Mouse (Mus musculus) embryonic facial prominence, embryonic 14.5 days (tissue): Measurements from ENCODE around the gene Mvb12b. TPM values are rescaled to one million over a fixed set of nuclear protein-coding genes. Genes with fewer than 3 reads are reported as not detected.

ENCODE experiments used
- ATAC-seq: fragments of 200-750 bp; cut with Nextera tagmentation; 2 replicates; pipeline ENCODE4 v1.8.0; 2017; ENCODE audit warnings: low read depth, moderate number of reproducible peaks, moderate TSS enrichment
- DNase-seq: peaks from one replicate; pipeline ENCODE4 v3.0.0-alpha.2; 2015; ENCODE audit warnings: low spot score
- H3K27ac ChIP-seq: fragments of 300-500 bp; sonication (generic); replicated peaks from 2 replicates; pipeline ENCODE4 v1.5.1; 2014; ENCODE audit warnings: low read depth, mild to moderate bottlenecking, low read length, moderate library complexity
- H3K27me3 ChIP-seq: fragments of 300-500 bp; sonication (generic); replicated peaks from 2 replicates; pipeline ENCODE4 v1.6.1; 2014; ENCODE audit warnings: low read length; ENCODE audit not compliant: control insufficient read depth, insufficient read depth
- H3K36me3 ChIP-seq: fragments of 300-500 bp; sonication (generic); 2 replicates; pipeline ENCODE4 v1.6.1; 2014; ENCODE audit warnings: low read length, mixed read lengths; ENCODE audit not compliant: control insufficient read depth, insufficient read depth
- H3K4me1 ChIP-seq: fragments of 300-500 bp; sonication (generic); 2 replicates; pipeline ENCODE4 v1.6.1; 2014; ENCODE audit warnings: antibody characterized with exemption, low read length; ENCODE audit not compliant: control insufficient read depth, insufficient read depth
- H3K4me2 ChIP-seq: fragments of 300-500 bp; sonication (generic); 2 replicates; pipeline ENCODE4 v1.6.1; 2014; ENCODE audit warnings: low read depth, mild to moderate bottlenecking, low read length, moderate library complexity, mixed read lengths
- H3K4me3 ChIP-seq: fragments of 300-500 bp; sonication (generic); 2 replicates; pipeline ENCODE4 v1.5.1; 2014; ENCODE audit warnings: low read depth, mild to moderate bottlenecking, low read length
- H3K9ac ChIP-seq: fragments of 300-500 bp; sonication (generic); 2 replicates; pipeline ENCODE4 v1.6.1; 2014; ENCODE audit warnings: low read depth, mild to moderate bottlenecking, low read length, moderate library complexity, mixed read lengths
- H3K9me3 ChIP-seq: fragments of 300-500 bp; sonication (generic); 2 replicates; pipeline ENCODE4 v1.6.1; 2016; ENCODE audit warnings: low read length; ENCODE audit not compliant: control insufficient read depth
- WGBS: fragments of 180-500 bp; shearing (Covaris S2); extraction: QIAGEN DNeasy Blood & Tissue Kit; methylation state at CpG from one replicate; pipeline ENCODE4 v1.1.7; 2014; 5-methylcytosine and 5-hydroxymethylcytosine counted together
- polyA plus RNA-seq: library from polyadenylated mRNA; unstranded; fragments of >200 nt; fragmentation: Nextera tagmentation; extraction: Ambion mirVana; gene quantifications from 2 replicates; pipeline ENCODE4 v1.2.1, GENCODE M21; 2014

Gene Mvb12b
- polyA plus RNA-seq, 1 experiment from 2014 or later, result 14.1 TPM

DNA sequence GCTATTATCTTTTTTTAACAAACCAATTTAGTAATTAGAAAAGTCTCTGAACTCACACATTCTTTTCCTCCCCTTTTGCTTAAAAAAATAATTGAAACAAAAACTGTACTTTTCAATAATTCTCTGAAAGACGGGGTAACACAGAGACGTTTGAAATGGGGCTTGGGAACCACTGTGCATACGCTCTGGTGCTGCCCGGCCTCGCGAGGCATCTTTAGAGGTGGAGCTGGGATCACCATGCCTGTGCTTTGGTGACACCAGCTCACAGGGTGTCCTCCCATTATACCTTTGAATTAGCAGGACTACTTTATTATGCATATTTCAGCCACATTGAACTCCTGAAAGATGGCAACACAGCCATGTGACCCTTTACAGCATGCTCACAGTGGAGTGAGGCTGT, 101.7 kb downstream of the Mvb12b start:
- 80% methylated on average over 6 of the region's 6 CpGs for WGBS
- ATAC-seq, result no peak

DNA sequence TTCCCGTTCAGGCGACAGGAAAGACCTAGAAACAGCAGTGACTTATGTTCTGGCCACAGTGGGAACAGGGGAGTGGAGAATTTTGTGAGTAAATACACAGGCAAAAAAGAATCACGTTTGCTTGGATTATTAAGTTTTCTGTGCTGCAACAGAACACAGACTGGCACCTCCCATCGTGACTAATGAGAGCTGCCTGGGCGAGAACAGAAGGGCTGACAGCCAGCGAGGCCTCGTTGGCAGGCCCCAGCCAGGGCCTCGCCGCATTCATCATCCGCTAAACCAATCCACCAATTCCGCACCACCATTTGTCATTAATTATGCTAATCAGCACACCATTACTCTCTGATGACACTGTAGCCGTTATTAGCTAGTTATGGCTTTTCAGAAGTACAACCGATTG, 102.2 kb downstream of the Mvb12b start:
- H3K9ac ChIP-seq, result no peak overlapping the region
- no peaks in the 10 kb centered on the region for H3K9me3 ChIP-seq
- H3K4me1 ChIP-seq, result peaks cover 15% of the 10 kb centered on the region
- no peak for DNase-seq
- 57% methylated on average over 13 of the region's 13 CpGs for WGBS
- no peak overlapping the region for H3K4me2 ChIP-seq
- no peaks in the 10 kb centered on the region; the same call in 1 of the 2 replicates for H3K36me3 ChIP-seq
- no peak for ATAC-seq
- no peak overlapping the region for H3K4me3 ChIP-seq
- H3K27ac ChIP-seq, result no peak overlapping the region
- no peaks in the 10 kb centered on the region for H3K27me3 ChIP-seq

More for the DNA sequence above, 101.7 kb downstream of the Mvb12b start:
- H3K4me1 ChIP-seq, result peaks cover 15% of the 10 kb centered on the region
- H3K4me2 ChIP-seq, result no peak overlapping the region
- H3K9me3 ChIP-seq, result no peaks in the 10 kb centered on the region
- DNase-seq, result no peak
- H3K36me3 ChIP-seq, result no peaks in the 10 kb centered on the region; the same call in 1 of the 2 replicates
- no peak overlapping the region for H3K4me3 ChIP-seq
- no peak overlapping the region for H3K27ac ChIP-seq
- no peak overlapping the region for H3K9ac ChIP-seq
- no peaks in the 10 kb centered on the region for H3K27me3 ChIP-seq

DNA sequence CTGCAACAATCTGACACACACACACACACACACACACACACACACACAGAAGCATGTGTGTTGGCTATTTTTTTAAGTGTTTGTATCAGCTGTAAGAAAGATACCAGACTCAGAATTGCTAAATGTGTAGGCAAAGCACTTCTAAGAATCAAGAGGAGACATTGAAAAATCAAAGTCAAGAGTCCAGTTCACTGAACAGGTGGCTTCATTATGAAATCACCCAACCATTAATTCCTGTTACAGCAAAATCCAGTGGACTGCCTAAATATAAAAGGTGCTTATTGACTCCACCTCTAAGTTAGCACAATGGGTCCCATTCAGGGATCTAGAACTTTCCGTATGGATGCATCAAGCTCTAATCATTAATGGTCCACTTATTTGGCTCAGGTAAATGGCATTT, 103.0 kb downstream of the Mvb12b start:
- ATAC-seq, result no peak
- peaks cover 15% of the 10 kb centered on the region for H3K4me1 ChIP-seq

DNA sequence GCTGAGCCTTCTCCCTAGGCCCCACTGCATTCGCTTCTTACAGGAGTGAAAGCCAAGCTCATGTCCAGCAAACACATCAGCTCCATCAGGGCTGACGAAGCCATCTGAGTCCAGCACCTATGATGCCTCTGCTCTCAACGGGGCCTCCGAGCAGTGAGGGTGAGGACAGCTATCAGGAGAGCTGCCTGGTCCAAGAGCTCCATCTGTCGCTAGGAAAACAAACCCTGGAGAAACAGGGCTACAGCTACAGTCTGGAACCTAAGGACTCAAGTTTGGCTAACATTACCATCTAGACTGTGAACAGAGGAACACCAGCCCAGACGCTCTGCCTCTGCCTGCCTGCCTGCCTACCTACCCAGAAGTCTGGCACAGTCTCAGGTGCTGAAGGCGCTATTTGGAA, 104.3 kb downstream of the Mvb12b start:
- H3K27me3 ChIP-seq, result no peaks in the 10 kb centered on the region
- H3K36me3 ChIP-seq, result peaks cover 16% of the 10 kb centered on the region
- no peak overlapping the region; the same call in 1 of the 2 replicates for H3K27ac ChIP-seq
- peaks cover 15% of the 10 kb centered on the region for H3K4me1 ChIP-seq
- no peak overlapping the region for H3K9ac ChIP-seq
- no peak overlapping the region for H3K4me2 ChIP-seq
- ATAC-seq (no peak), DNase-seq (no peak)
- H3K9me3 ChIP-seq, result peaks cover 15% of the 10 kb centered on the region
- 90% methylated on average over 7 of the region's 7 CpGs for WGBS
- H3K4me3 ChIP-seq, result no peak overlapping the region

More for the DNA sequence above, 103.0 kb downstream of the Mvb12b start:
- 97% methylated on average over 1 of the region's 1 CpGs for WGBS
- H3K36me3 ChIP-seq, result peaks cover 3% of the 10 kb centered on the region
- DNase-seq, result no peak
- no peak overlapping the region for H3K4me2 ChIP-seq
- H3K9ac ChIP-seq, result no peak overlapping the region
- H3K27me3 ChIP-seq, result no peaks in the 10 kb centered on the region
- H3K9me3 ChIP-seq, result 0 out of 2 replicates have a peak, but pooled peaks cover 4% of the 10 kb centered on the region
- H3K27ac ChIP-seq, result no peak overlapping the region
- H3K4me3 ChIP-seq, result no peak overlapping the region

DNA sequence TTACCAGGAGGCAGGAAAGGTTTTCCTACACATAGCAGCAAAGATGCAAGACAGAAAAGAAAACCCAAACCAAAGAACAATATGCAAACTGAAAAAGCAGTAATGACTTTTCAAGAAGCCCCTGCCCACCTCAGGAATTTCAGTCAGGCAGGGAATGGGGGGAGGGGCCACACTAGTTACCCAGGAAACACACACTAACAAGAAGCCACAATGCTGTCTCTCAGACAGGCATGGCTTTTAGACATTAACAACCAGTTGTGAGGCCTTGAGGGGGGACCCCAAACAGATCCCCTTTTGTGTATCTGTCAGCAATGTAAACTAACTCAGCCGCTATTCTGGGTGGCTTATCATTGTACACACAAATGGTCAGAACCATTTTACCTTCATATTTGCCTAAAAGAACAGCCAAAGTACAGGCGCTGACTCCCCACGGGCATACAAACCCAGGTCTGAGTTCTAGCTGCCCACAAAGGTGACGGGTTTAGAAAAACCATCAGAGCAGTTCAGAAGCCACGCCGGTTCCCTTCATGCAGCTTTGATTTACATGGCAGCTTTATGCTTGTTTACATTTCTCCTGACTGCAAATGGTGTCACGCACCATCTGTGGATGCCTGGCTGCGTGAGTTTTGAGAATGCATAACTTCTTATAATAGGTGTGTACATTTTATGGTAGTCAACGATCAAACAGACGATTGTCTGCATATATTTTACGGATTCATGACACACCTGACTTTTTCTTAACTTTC, 105.9 kb downstream of the Mvb12b start:
- DNase-seq (peak; percentile 71), ATAC-seq (peak; percentile 48)
- WGBS, result 44% methylated on average over 11 of the region's 11 CpGs
- Histone ChIP-seq H3K4me3 (no peak overlapping the region), H3K27me3 (no peaks in the 10 kb centered on the region), H3K9ac (no peak overlapping the region), H3K4me2 (no peak overlapping the region; the same call in 1 of the 2 replicates), H3K4me1 (peaks cover 15% of the 10 kb centered on the region), H3K36me3 (peaks cover 30% of the 10 kb centered on the region), H3K9me3 (peaks cover 31% of the 10 kb centered on the region), H3K27ac (no peak overlapping the region; the same call in 1 of the 2 replicates)

DNA sequence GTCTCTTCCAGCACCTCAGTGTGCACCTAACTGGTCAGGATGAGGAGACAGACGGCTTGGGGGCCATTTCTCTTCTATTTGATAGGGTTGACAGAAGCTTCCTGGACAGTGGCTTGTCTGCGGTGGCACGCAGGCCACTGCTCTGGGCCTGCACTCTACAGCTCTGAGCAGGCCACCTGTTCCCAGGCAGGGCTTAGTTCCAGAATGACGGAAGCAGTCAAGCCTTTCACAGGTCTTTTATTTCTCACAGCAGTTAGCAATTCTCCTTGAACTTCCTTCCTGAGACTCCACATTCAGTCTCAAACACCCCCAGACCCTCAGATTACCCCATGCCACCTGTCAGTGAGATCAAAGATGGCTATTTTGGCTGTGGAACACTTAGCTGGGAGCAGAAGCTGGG, 109.3 kb downstream of the Mvb12b start:
- no peak overlapping the region for H3K27ac ChIP-seq
- H3K9ac ChIP-seq, result no peak overlapping the region
- no peak for DNase-seq
- no peak for ATAC-seq
- no peak overlapping the region for H3K4me2 ChIP-seq
- H3K9me3 ChIP-seq, result peaks cover 32% of the 10 kb centered on the region
- no peaks in the 10 kb centered on the region for H3K27me3 ChIP-seq
- no peak overlapping the region for H3K4me3 ChIP-seq
- peaks cover 33% of the 10 kb centered on the region for H3K36me3 ChIP-seq
- peaks cover 29% of the 10 kb centered on the region for H3K4me1 ChIP-seq
- 96% methylated on average over 4 of the region's 4 CpGs for WGBS

DNA sequence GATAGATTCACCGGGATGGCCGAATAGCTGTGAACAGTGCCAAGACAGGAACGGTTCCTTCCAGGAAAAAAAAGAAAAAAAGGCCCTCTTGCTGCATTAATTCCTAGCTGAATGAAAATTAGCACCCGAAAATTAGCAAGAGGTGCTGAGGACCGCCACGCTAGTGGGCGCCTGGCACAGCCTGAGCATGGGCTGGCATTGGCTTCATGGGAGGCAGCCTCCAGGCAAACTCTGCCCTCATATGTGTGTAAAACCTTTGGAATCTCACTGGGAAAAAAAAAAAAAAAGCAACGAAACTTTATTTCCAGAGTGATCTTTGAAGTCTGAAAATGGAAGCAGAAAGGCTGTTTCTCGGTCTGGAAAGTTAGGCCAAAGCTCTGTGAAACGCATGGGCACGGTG, 110.7 kb downstream of the Mvb12b start:
- 98% methylated on average over 11 of the region's 11 CpGs for WGBS

DNA sequence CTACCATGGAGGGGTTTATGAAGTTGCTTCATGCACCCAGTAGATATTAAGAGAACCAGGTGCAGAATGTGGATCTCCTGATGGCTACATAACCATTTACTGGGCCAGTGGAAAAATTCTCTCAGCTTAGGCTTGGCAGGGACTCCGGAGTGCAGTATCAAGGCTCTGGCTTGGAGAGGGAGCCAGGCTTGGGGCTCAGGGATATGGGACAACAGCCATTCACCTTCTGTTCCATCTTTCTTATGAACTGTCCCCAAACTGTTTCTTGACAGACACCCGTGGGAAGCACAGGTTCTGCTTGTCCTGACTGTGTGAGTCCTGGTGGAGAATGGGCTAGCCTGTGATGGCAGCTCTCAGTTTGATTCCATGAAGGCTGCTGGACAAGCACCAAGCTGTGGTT, 112.9 kb downstream of the Mvb12b start:
- no peak for ATAC-seq
- DNase-seq, result no peak
- Histone ChIP-seq H3K36me3 (peaks cover 33% of the 10 kb centered on the region), H3K4me3 (no peak overlapping the region), H3K27me3 (no peaks in the 10 kb centered on the region), H3K27ac (no peak overlapping the region; the same call in 1 of the 2 replicates), H3K9me3 (peaks cover 30% of the 10 kb centered on the region), H3K9ac (no peak overlapping the region), H3K4me2 (no peak overlapping the region), H3K4me1 (peaks cover 14% of the 10 kb centered on the region)
- 81% methylated on average over 2 of the region's 2 CpGs for WGBS

More for the DNA sequence above, 110.7 kb downstream of the Mvb12b start:
- H3K4me3 ChIP-seq, result no peak overlapping the region
- H3K27me3 ChIP-seq, result no peaks in the 10 kb centered on the region
- peaks cover 25% of the 10 kb centered on the region for H3K4me1 ChIP-seq
- H3K4me2 ChIP-seq, result no peak overlapping the region
- no peak overlapping the region for H3K27ac ChIP-seq
- peaks cover 34% of the 10 kb centered on the region for H3K36me3 ChIP-seq
- H3K9me3 ChIP-seq, result peaks cover 32% of the 10 kb centered on the region
- no peak overlapping the region for H3K9ac ChIP-seq
- no peak for DNase-seq
- no peak for ATAC-seq

DNA sequence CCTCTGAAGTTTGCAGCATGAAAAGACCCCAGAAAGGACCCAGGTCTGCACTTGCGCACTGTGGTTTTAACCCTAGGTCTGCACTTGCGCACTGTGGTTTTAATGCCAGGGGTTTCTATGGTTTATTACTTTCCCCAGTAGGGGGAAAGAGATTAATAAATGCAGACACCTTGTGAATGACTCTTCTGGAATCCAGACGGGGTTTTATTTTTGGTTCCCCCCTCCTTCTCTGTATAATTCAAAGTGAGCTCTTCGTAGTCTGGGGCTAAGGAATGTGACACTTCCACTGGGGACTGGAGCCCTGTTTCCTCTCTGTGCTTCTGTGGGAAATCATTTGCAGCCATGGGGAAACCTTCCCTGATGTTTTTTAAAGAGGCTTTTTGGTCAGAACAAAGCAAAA, 113.6 kb downstream of the Mvb12b start:
- H3K36me3 ChIP-seq, result peaks cover 25% of the 10 kb centered on the region
- H3K4me1 ChIP-seq, result peaks cover 14% of the 10 kb centered on the region
- DNase-seq (no peak), ATAC-seq (0 out of 2 replicates have a peak, but pooled peaks have one; percentile 7)
- H3K9ac ChIP-seq, result no peak overlapping the region
- peaks cover 25% of the 10 kb centered on the region for H3K9me3 ChIP-seq
- H3K4me3 ChIP-seq, result no peak overlapping the region
- 52% methylated on average over 4 of the region's 4 CpGs for WGBS
- H3K27me3 ChIP-seq, result no peaks in the 10 kb centered on the region
- H3K27ac ChIP-seq, result peak overlapping the region; percentile 39; the same call in 1 of the 2 replicates
- H3K4me2 ChIP-seq, result no peak overlapping the region
